Mouse (Mus musculus) heart, postnatal 0 days (tissue): ENCODE measurements around the gene Mgat5b. TPM values are rescaled to one million over a fixed set of nuclear protein-coding genes. Genes with fewer than 3 reads are reported as not detected.

Experiments used
- ATAC-seq: fragments of 200-750 bp; cut with Nextera tagmentation; 2 replicates; pipeline ENCODE4 v1.8.0; 2017; ENCODE audit warnings: low read depth, moderate number of reproducible peaks, moderate library complexity; ENCODE audit not compliant: insufficient read depth
- DNase-seq: peaks from one replicate; pipeline ENCODE4 v3.0.0-alpha.2; 2016; ENCODE audit warnings: low spot score
- H3K27ac ChIP-seq: fragments of 300-500 bp; sonication (generic); 2 replicates; pipeline ENCODE4 v1.5.1; 2014; ENCODE audit warnings: low read depth, mild to moderate bottlenecking
- H3K27me3 ChIP-seq: fragments of 300-500 bp; sonication (generic); 2 replicates; pipeline ENCODE4 v1.6.1; 2014; ENCODE audit warnings: low read length, mixed read lengths; ENCODE audit not compliant: control insufficient read depth, insufficient read depth
- H3K36me3 ChIP-seq: fragments of 300-500 bp; sonication (generic); replicated peaks from 2 replicates; pipeline ENCODE4 v1.6.1; 2014; ENCODE audit warnings: low read length, mixed read lengths; ENCODE audit not compliant: control insufficient read depth, insufficient read depth
- H3K4me1 ChIP-seq: fragments of 300-500 bp; sonication (generic); 2 replicates; pipeline ENCODE4 v1.6.1; 2014; ENCODE audit warnings: antibody characterized with exemption; ENCODE audit not compliant: control insufficient read depth, insufficient read depth
- H3K4me2 ChIP-seq: fragments of 300-500 bp; sonication (generic); 2 replicates; pipeline ENCODE4 v1.6.1; 2014; ENCODE audit warnings: low read depth, mild to moderate bottlenecking, low read length, moderate library complexity
- H3K4me3 ChIP-seq: fragments of 300-500 bp; sonication (generic); 2 replicates; pipeline ENCODE4 v1.5.1; 2014; ENCODE audit warnings: low read depth, low read length
- H3K9ac ChIP-seq: fragments of 300-500 bp; sonication (generic); replicated peaks from 2 replicates; pipeline ENCODE4 v1.6.1; 2014; ENCODE audit warnings: low read depth, low read length, mixed read lengths
- H3K9me3 ChIP-seq: fragments of 300-500 bp; sonication (generic); replicated peaks from 2 replicates; pipeline ENCODE4 v1.6.1; 2016; ENCODE audit warnings: low read length; ENCODE audit not compliant: control insufficient read depth
- CTCF ChIP-seq: IDR thresholded peaks from 2 replicates; pipeline ENCODE4 v1.5.1; 2016; ENCODE audit warnings: antibody characterized with exemption, control low read depth, low read depth
- EP300 ChIP-seq: IDR thresholded peaks from 2 replicates; pipeline ENCODE4 v1.6.1; 2016; ENCODE audit warnings: antibody characterized with exemption, low read depth
- WGBS: fragments of 180-500 bp; shearing (Covaris S2); extraction: QIAGEN DNeasy Blood & Tissue Kit; methylation state at CpG from one replicate; pipeline ENCODE4 v1.1.7; 2014; 5-methylcytosine and 5-hydroxymethylcytosine counted together
- polyA plus RNA-seq: library from polyadenylated mRNA; unstranded; fragments of >200 nt; fragmentation: Nextera tagmentation; extraction: Ambion mirVana; gene quantifications from 2 replicates; pipeline ENCODE4 v1.2.1, GENCODE M21; 2015
- total RNA-seq: library from RNA; depleted of rRNA; stranded (reverse); fragments of >200 nt; gene quantifications from 2 replicates; pipeline ENCODE4 v1.2.3, GENCODE M21; 2014; ENCODE audit warnings: low replicate concordance

Gene Mgat5b
- total and polyA plus RNA-seq, 2 experiments from 2014 or later: 0.04 to 0.14 TPM

- 60% methylated on average over 9 of the region's 9 CpGs for WGBS
- H3K9ac ChIP-seq: no peak overlapping the region
- DNase-seq: no peak
- H3K9me3 ChIP-seq: no peaks in the 10 kb centered on the region
- no peak overlapping the region for H3K4me3 ChIP-seq
- H3K36me3 ChIP-seq: no peaks in the 10 kb centered on the region
- no peak overlapping the region for H3K4me2 ChIP-seq
- no peak for ATAC-seq
- H3K27me3 ChIP-seq: no peaks in the 10 kb centered on the region
- no peak for TF ChIP-seq CTCF
- no peak for TF ChIP-seq EP300
- no peak overlapping the region for H3K27ac ChIP-seq
- peaks cover 6% of the 10 kb centered on the region; the same call in 1 of the 2 replicates for H3K4me1 ChIP-seq
Observed at GRCm38 (mm10) chr11:116935917-116936316, 17.3 kb downstream of the Mgat5b start.

- 37% methylated on average over 10 of the region's 10 CpGs for WGBS
- no peak for TF ChIP-seq EP300
- TF ChIP-seq CTCF: no peak
- no peak overlapping the region for H3K9ac ChIP-seq
- ATAC-seq (no peak), DNase-seq (no peak)
- no peak overlapping the region for H3K27ac ChIP-seq
- H3K4me1 ChIP-seq: peaks cover 6% of the 10 kb centered on the region; the same call in 1 of the 2 replicates
- no peak overlapping the region for H3K4me3 ChIP-seq
- H3K36me3 ChIP-seq: no peaks in the 10 kb centered on the region
- no peak overlapping the region for H3K4me2 ChIP-seq
- H3K9me3 ChIP-seq: no peaks in the 10 kb centered on the region
- H3K27me3 ChIP-seq: no peaks in the 10 kb centered on the region
Observed at GRCm38 (mm10) chr11:116937141-116937540, 18.5 kb downstream of the Mgat5b start.

- TF ChIP-seq CTCF: no peak
- DNase-seq (peak; percentile 37), ATAC-seq (peak; percentile 71; the same call in 1 of the 2 replicates)
- Histone ChIP-seq H3K27me3 (no peaks in the 10 kb centered on the region), H3K4me3 (peak overlapping the region; percentile 32), H3K4me2 (peak overlapping the region; percentile 54), H3K9me3 (no peaks in the 10 kb centered on the region), H3K27ac (peak overlapping the region; percentile 55), H3K36me3 (no peaks in the 10 kb centered on the region), H3K4me1 (peaks cover 10% of the 10 kb centered on the region; the same call in 1 of the 2 replicates), H3K9ac (peak overlapping the region; percentile 21)
- 12% methylated on average over 20 of the region's 20 CpGs for WGBS
Observed at GRCm38 (mm10) chr11:116940088-116940855, 21.6 kb downstream of the Mgat5b start.

GRCm38 (mm10) chr11:116944346-116944745, 25.7 kb downstream of the Mgat5b start:
- DNase-seq: no peak
- H3K4me2 ChIP-seq: no peak overlapping the region
- 21% methylated on average over 4 of the region's 4 CpGs for WGBS
- no peak for ATAC-seq
- H3K27me3 ChIP-seq: no peaks in the 10 kb centered on the region
- H3K9me3 ChIP-seq: no peaks in the 10 kb centered on the region
- no peak overlapping the region for H3K4me3 ChIP-seq
- no peak overlapping the region for H3K27ac ChIP-seq
- H3K36me3 ChIP-seq: no peaks in the 10 kb centered on the region
- TF ChIP-seq CTCF: no peak
- no peak for TF ChIP-seq EP300
- H3K9ac ChIP-seq: no peak overlapping the region
- peaks cover 10% of the 10 kb centered on the region; the same call in 1 of the 2 replicates for H3K4me1 ChIP-seq

- TF ChIP-seq CTCF (no peak), EP300 (no peak)
- Histone ChIP-seq H3K9me3 (no peaks in the 10 kb centered on the region), H3K27ac (no peak overlapping the region), H3K4me2 (no peak overlapping the region), H3K27me3 (no peaks in the 10 kb centered on the region), H3K4me1 (peaks cover 11% of the 10 kb centered on the region), H3K4me3 (no peak overlapping the region), H3K9ac (no peak overlapping the region), H3K36me3 (no peaks in the 10 kb centered on the region)
- no peak for DNase-seq
- no peak for ATAC-seq
- 47% methylated on average over 9 of the region's 9 CpGs for WGBS
Observed at GRCm38 (mm10) chr11:116949832-116950231, 31.2 kb downstream of the Mgat5b start.
